Mouse (Mus musculus) adrenal gland, postnatal 10 days (tissue): ENCODE data around the gene Olfr1509. TPM values are rescaled to one million over a fixed set of nuclear protein-coding genes. Genes with fewer than 3 reads are reported as not detected.
"Not testable (repeated sequence)": the region's sequence is repeated elsewhere in the genome, so short reads cannot be mapped to it uniquely, and the experiment has no call there.

Source experiments
- DNase-seq: peaks from one replicate; pipeline ENCODE4 v3.0.0; 2021; ENCODE audit warnings: mixed read lengths
- long read RNA-seq, 2 experiments: library from polyadenylated mRNA; stranded (forward); transcript quantifications; one replicate each; pipeline ENCODE4 v2.0.0; 2021
- total RNA-seq, 2 experiments: library from RNA; stranded (reverse); gene quantifications; 2 replicates each; pipeline ENCODE4 v1.2.3; 2021

Olfr1509 gene
- total RNA-seq: not detected
- long read RNA-seq, experiment 1: 0 reads
- long read RNA-seq, experiment 2: 0 reads

DNA sequence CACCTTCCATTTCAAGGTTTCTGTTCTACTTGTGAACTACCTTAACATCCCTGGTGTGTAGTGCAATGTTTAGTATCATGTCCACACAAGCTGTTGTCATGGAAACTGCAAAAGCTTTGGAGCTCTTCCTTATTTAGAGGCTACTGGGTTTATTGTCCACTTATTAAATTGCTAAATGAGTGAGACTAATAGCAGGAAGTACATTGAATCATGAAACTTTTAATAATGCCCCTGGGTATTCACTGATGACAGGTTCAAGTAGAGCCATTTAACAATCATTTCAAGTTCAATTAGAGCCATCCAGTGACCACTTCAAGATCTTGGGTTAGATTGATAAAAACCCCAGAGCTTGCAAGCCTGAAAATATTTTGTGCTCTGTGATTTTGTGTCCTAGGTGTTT, at the start of gene Olfr1509:
Gene Olfr1509, plus strand, starts transcription at position 301 of the 400 bp plus-strand sequence.
- DNase-seq: no peak

DNA sequence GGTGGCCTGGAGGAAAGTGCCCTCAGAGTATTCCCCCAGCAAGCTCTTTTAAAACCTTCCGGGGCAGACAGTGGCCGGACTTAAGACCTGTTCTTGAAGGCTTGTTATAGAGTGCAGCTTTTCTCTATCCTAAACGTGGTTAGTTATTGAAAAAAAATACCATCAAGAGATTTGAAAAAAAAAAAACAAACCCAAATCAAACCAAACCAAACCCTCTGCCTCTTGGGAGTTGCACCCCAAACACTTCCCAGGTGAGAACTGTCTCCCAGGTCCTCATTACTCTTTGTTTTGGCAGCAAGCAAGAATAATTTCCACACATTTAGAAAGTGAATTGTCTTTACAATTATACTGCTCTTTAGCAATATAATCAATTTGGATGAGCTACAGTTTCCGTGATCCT, 45.5 kb upstream of the Olfr1509 start, which contains the start of gene Olfr1511:
Gene Olfr1511, minus strand, starts transcription at position 101 of the 400 bp plus-strand sequence.
- DNase-seq: no peak

DNA sequence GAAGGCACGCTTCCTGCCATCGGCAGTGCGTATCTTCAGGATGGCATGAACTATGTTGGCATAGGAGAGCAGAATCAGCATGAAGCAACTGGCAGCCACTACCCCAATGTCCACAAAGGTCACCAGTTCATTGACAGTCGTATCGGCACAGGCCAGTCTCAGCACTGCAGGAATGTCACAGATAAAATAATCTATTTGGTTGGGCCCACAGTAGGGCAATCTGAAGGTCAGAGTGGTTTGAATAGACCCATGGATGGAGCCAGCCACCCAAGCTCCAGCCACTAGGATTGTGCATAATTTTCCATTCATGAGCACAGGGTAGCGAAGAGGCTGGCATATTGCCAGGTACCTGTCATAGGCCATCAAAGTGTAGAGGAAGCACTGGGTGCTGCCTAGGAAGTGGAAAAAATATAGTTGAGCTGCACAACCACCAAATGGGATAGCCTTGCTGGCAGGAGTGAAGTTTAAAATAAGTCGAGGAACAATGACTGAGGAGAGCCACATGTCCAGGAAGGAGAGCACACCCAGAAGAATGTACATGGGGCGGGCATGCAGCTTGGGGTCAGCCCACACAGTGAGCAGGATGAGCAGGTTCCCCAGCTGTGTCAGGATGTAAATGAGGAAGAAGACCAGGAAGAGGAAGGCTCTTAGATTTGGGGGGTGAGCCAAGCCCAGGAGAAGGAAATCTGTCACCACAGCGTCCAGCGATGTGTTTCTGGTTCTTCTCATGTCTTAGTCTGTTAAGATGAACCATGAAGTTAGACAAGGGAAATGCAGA, 32.5 kb upstream of the Olfr1509 start:
- DNase-seq: not testable (repeated sequence)

DNA sequence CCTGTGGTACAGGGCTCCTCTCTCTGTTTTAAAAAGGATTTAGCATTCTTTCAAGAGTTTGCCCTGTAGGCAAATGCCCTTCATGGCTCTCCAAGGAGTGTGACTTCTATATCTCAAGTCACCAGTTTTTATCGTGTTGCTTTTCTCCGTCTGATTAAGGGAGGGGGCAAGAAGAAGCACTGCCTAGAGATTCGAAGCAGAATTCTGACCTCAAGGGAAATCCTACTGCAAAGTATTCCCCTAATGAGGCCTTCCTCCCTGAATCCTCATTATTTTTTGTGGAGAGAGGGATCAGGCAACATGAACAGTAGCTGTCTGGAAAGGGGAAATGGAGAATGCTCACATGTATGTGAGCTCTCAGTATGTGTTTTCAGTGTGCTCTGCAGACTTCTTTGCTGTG, 28.5 kb upstream of the Olfr1509 start, which contains the start of gene Olfr1510:
Gene Olfr1510, minus strand, starts transcription at position 101 of the 400 bp plus-strand sequence.
- no peak for DNase-seq

DNA sequence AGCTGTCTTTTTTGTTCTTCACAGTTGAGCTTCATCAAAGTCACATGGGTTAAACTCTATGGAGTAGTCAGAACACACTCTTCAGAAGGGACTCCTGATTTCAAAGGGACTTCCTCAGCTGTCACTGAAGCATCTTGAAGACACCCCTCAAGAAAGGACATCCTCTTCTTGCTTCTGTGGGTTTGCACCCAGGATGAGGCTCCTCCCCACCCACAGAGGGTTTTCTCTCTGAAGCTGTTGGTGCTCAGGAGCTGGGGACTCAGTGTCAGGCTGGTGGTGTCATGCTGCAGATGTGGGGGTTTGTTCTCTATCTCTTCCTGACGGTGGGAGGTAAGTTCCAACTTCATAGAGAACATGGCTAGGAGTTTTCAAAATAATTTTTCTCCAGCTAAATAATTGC, 15.1 kb upstream of the Olfr1509 start:
- DNase-seq: no peak

DNA sequence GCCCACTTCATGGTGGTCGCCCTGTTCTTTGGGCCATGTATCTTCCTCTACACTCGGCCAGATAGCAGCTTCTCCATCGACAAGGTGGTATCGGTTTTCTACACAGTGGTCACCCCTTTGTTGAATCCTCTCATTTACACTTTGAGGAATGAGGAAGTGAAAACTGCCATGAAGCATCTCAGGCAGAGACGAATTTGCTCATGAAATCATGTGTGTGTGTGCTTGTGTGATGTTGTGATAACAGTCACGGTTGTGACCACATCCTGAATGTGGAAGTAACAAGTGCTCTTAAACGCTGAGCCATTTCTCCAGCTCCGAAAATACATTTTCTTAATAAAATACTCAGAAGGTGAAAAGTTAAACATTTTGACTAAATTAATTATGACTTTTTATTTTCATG, 8.3 kb downstream of the Olfr1509 start:
- DNase-seq: no peak

DNA sequence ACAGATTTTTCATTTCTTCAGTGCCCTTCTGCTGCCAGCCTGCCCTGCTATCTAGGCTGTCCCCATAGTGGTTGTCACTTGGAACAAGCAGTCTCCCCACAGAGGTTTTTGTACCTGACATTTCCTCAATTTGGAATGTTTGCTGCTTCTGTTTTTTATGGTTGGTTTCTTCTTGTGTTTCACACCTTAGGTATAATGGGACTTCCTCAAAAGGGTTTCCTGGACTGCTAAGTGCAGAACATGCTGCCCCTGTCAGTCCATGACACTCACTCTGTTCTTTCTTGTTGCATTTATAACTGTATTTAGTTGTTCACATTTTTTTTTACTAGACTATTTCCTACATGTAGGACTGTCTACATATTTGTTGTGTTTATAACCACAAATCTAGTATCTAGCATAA, 19.1 kb downstream of the Olfr1509 start:
- DNase-seq: no peak

DNA sequence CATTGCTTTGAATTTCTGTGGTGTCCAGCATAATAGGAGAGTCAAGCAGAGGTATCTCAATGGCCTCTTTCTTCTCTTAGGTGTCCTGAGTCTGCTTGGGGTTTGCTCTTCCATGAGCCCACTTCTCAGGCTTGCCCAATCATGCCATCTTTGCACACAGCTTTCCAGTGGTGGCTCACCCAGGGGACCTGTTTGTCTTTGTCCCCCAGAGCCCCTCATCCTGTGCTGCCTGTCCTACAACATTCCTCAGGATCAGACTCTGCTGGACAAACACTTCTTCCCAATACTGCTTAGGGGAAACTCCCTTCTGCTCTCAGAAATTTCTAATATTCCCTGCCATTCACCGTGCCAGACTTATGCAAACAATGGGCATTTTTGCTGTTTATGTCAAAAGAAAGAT, 22.9 kb downstream of the Olfr1509 start:
- DNase-seq: no peak

DNA sequence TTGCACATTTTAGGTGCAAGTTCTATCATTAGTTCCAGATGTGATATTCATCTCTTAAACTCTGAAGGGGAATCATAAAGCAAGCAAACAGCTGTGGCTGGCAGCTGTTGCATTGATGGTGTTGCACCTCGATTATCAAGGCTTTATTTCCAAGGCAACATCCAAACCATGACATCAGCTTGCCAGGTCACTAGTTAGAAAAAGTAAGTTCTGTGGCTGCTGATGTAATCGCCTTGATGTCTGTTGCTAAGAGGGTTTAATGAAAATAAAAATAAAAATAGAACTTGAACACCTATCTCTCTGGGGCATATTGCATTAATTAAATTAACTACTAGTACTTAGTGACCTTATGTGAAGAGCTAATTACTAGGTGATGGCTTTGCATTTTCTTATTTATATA, 24.6 kb downstream of the Olfr1509 start, which contains the start of gene Olfr1508:
Gene Olfr1508, minus strand, starts transcription at position 101 of the 400 bp plus-strand sequence.
- DNase-seq: no peak

DNA sequence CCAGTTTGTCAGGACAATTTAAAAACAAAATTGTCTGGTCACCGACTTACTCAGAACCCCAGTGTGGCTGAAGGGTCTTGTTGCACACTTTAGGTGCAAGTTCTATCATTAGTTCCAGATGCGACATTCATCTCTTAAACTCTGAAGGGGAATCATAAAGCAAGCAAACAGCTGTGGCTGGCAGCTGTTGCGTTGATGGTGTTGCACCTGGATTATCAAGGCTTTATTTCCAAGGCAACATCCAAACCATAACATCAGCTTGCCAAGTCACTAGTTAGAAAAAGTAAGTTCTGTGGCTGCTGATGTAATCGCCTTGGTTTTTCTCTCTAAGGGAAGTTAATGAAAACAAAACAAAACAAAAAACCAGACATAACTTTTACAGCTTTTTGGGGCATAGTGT, 52.7 kb downstream of the Olfr1509 start, which contains the start of gene Olfr1507:
Gene Olfr1507, minus strand, starts transcription at position 234 of the 400 bp plus-strand sequence.
- DNase-seq: no peak

Other genes starting within 250 kb of the Olfr1509 start
- 10 to 100 TPM; 53.1 to 54.0 TPM for gene Supt16, start 245.6 kb upstream of the Olfr1509 start, total RNA-seq
- gene Chd8, start 185.2 kb upstream of the Olfr1509 start, total RNA-seq: 100 to 1,000 TPM in 1 of 2 experiments, 10 to 100 TPM in 1; 71.0 to 103 TPM
- 10 to 100 TPM; 41.7 to 52.8 TPM for gene Tox4, start 163.8 kb upstream of the Olfr1509 start, total RNA-seq
- 10 to 100 TPM; 26.2 to 29.0 TPM for gene Rab2b, start 163.4 kb upstream of the Olfr1509 start, total RNA-seq
- 10 to 100 TPM; 25.4 to 32.0 TPM for gene Mettl3, start 137.9 kb upstream of the Olfr1509 start, total RNA-seq
- 10 to 100 TPM in 1 of 2 experiments, 1 to 10 TPM in 1; 7.2 to 10.1 TPM for gene Sall2, start 114.2 kb upstream of the Olfr1509 start, total RNA-seq
- gene Olfr1513, start 86.6 kb upstream of the Olfr1509 start, total RNA-seq: not detected
- gene Olfr1512, start 63.8 kb upstream of the Olfr1509 start, total RNA-seq: not detected
- not detected for gene Olfr1511, start 45.6 kb upstream of the Olfr1509 start, total RNA-seq
- gene Olfr1510, start 28.6 kb upstream of the Olfr1509 start, total RNA-seq: not detected
- gene Olfr1508, start 24.5 kb downstream of the Olfr1509 start, total RNA-seq: not detected
- gene Olfr1507, start 52.8 kb downstream of the Olfr1509 start, total RNA-seq: not detected